Mouse (Mus musculus): ENCODE results near the gene Alg6.

DNA sequence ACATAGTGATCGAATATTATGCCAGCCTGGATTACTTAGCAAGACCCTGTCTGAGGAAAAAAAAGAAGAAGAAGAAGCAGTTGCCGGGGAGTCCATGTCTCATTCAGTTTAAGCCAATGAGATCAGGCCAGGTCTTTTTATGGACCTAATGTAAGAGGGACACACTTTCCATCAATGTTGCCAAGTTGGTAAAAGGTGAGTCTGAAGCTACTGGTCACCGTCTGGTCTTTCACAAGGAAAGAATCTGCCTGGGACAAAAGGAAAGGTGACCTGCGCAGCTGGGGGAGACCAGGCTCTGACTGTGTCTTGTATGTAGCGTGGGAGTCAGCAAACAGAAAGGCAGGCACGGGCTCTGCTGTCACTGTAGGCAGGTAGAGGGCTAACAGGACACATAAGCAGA is 31.5 kb upstream of the Alg6 start:
- TF ChIP-seq CTCF (IDR thresholded peaks at IDR 0.05; ENCODE audit: low read depth) = no peak
- TF ChIP-seq EP300 (IDR thresholded peaks at IDR 0.05; ENCODE audit: low read depth) = no peak

Measured in liver, embryonic 14.5 days (tissue).